Mouse (Mus musculus) CH12.LX (cell line): ENCODE results near the gene Fam171a1. TPM values are rescaled to one million over a fixed set of nuclear protein-coding genes. Genes with fewer than 3 reads are reported as not detected.

ENCODE experiments used
- DNase-seq: peaks from one replicate; pipeline ENCODE4 v3.0.0-alpha.2; 2013; ENCODE audit errors: extremely low read depth
- H3K27ac ChIP-seq: 2 replicates; pipeline ENCODE4 v1.5.1; 2012; ENCODE audit warnings: low read depth, mild to moderate bottlenecking, control low read depth, moderate library complexity; ENCODE audit not compliant: insufficient read depth
- H3K27me3 ChIP-seq: replicated peaks from 2 replicates; pipeline ENCODE3; 2012; ENCODE audit warnings: inconsistent platforms
- H3K36me3 ChIP-seq, 2 experiments: replicated peaks in 1 of 2; 2 replicates each; pipeline versions ENCODE3 to v1.6.1; 2012; ENCODE audit warnings: inconsistent platforms in 1 of 2, low read length in 1 of 2, mild to moderate bottlenecking in 1 of 2, mixed read lengths in 1 of 2, moderate library complexity in 1 of 2; ENCODE audit not compliant: control insufficient read depth in 1 of 2, insufficient read depth in 1 of 2
- H3K4me1 ChIP-seq, 2 experiments: 2 replicates each; pipeline ENCODE4 v1.6.1; 2012; ENCODE audit warnings: inconsistent platforms in 1 of 2, moderate library complexity in 1 of 2; ENCODE audit not compliant: insufficient read depth in 2 of 2, control insufficient read depth in 1 of 2
- H3K4me2 ChIP-seq: 2 replicates; pipeline ENCODE4 v1.6.1; 2012; ENCODE audit warnings: low read depth, mild to moderate bottlenecking, control low read depth; ENCODE audit not compliant: poor library complexity, insufficient read depth, severe bottlenecking
- H3K4me3 ChIP-seq, 3 experiments: fragments of 150-350 bp in 1 of 3; sonication (generic) in 1 of 3; replicated peaks in 1 of 3; 2 replicates each; pipeline versions ENCODE3 to v1.5.1; 2011 to 2012; ENCODE audit warnings: low read depth in 2 of 3, low read length in 2 of 3, mild to moderate bottlenecking in 2 of 3, moderate library complexity in 2 of 3, control low read depth in 1 of 3, improper control_type of control experiment in 1 of 3, inconsistent platforms in 1 of 3, mixed read lengths in 1 of 3; ENCODE audit not compliant: poor library complexity in 1 of 3
- H3K79me2 ChIP-seq: replicated peaks from 2 replicates; pipeline ENCODE4 v1.6.1; 2012; ENCODE audit warnings: mild to moderate bottlenecking, moderate library complexity; ENCODE audit not compliant: control insufficient read depth, poor library complexity, insufficient read depth, severe bottlenecking; ENCODE audit errors: extremely low read depth
- H3K9ac ChIP-seq: 2 replicates; pipeline ENCODE4 v1.6.1; 2012; ENCODE audit warnings: low read depth, mild to moderate bottlenecking, control low read depth, moderate library complexity; ENCODE audit not compliant: insufficient read depth
- H3K9me3 ChIP-seq: replicated peaks from 2 replicates; pipeline ENCODE3; 2012; ENCODE audit warnings: low read length, inconsistent platforms, mixed read lengths
- BHLHE40 ChIP-seq: IDR thresholded peaks from 2 replicates; pipeline ENCODE4 v1.6.1; 2011; ENCODE audit warnings: mild to moderate bottlenecking, low read depth, low read length, improper control_type of control experiment
- CHD1 ChIP-seq: IDR thresholded peaks from 2 replicates; pipeline ENCODE4 v1.6.1; 2012; ENCODE audit warnings: low read depth, low read length, improper control_type of control experiment, inconsistent platforms
- CHD2 ChIP-seq: IDR thresholded peaks from 2 replicates; pipeline ENCODE4 v1.6.1; 2011; ENCODE audit warnings: low read length, improper control_type of control experiment
- CTCF ChIP-seq, 2 experiments: IDR thresholded peaks in 1 of 2; conservative IDR thresholded peaks in 1 of 2; 2 replicates each; pipeline ENCODE4 v1.5.1; 2011 to 2012; ENCODE audit warnings: low read depth in 2 of 2, low read length in 2 of 2, improper control_type of control experiment in 1 of 2, inconsistent platforms in 1 of 2, mild to moderate bottlenecking in 1 of 2, moderate library complexity in 1 of 2
- ELF1 ChIP-seq: IDR thresholded peaks from 2 replicates; pipeline ENCODE4 v1.6.1; 2014; ENCODE audit warnings: low read depth, mild to moderate bottlenecking, inconsistent platforms, low read length, improper control_type of control experiment
- EP300 ChIP-seq: IDR thresholded peaks from 2 replicates; pipeline ENCODE4 v1.6.1; 2011; ENCODE audit warnings: low read length, improper control_type of control experiment
- ETS1 ChIP-seq: conservative IDR thresholded peaks from 2 replicates; pipeline ENCODE4 v1.6.1; 2012; ENCODE audit warnings: low read depth, mild to moderate bottlenecking, inconsistent platforms, low read length, improper control_type of control experiment, moderate library complexity
- HCFC1 ChIP-seq: IDR thresholded peaks from 2 replicates; pipeline ENCODE4 v1.6.1; 2012; ENCODE audit warnings: low read depth, mild to moderate bottlenecking, inconsistent platforms, low read length, improper control_type of control experiment
- IRF4 ChIP-seq: IDR thresholded peaks from 2 replicates; pipeline ENCODE4 v1.6.1; 2014; ENCODE audit warnings: low read depth, mild to moderate bottlenecking, inconsistent platforms, low read length, improper control_type of control experiment
- MAX ChIP-seq: IDR thresholded peaks from 2 replicates; pipeline ENCODE4 v1.6.1; 2011; ENCODE audit warnings: low read length, improper control_type of control experiment
- MEF2A ChIP-seq: IDR thresholded peaks from 2 replicates; pipeline ENCODE4 v1.6.1; 2014; ENCODE audit warnings: low read depth, mild to moderate bottlenecking, inconsistent platforms, low read length, improper control_type of control experiment, borderline replicate concordance
- MXI1 ChIP-seq: IDR thresholded peaks from 2 replicates; pipeline ENCODE4 v1.6.1; 2011; ENCODE audit warnings: mild to moderate bottlenecking, low read depth, low read length, improper control_type of control experiment
- NELFE ChIP-seq: IDR thresholded peaks from 2 replicates; pipeline ENCODE4 v1.6.1; 2011; ENCODE audit warnings: low read depth, low read length, improper control_type of control experiment
- POLR2A ChIP-seq: IDR thresholded peaks from 2 replicates; pipeline ENCODE4 v1.6.1; 2011; ENCODE audit warnings: low read depth, mild to moderate bottlenecking, improper control_type of control experiment, low read length
- RAD21 ChIP-seq: IDR thresholded peaks from 2 replicates; pipeline ENCODE4 v1.6.1; 2011; ENCODE audit warnings: low read depth, mild to moderate bottlenecking, low read length, improper control_type of control experiment, moderate library complexity
- RCOR1 ChIP-seq: conservative IDR thresholded peaks from 2 replicates; pipeline ENCODE4 v1.6.1; 2012; ENCODE audit warnings: low read depth, mild to moderate bottlenecking, inconsistent platforms, low read length, improper control_type of control experiment
- SIN3A ChIP-seq: IDR thresholded peaks from 2 replicates; pipeline ENCODE4 v1.6.1; 2012; ENCODE audit warnings: low read length, improper control_type of control experiment, inconsistent platforms
- SMC3 ChIP-seq: IDR thresholded peaks from 2 replicates; pipeline ENCODE4 v1.6.1; 2011; ENCODE audit warnings: low read depth, low read length, improper control_type of control experiment
- USF1 ChIP-seq: IDR thresholded peaks from 2 replicates; pipeline ENCODE4 v1.6.1; 2014; ENCODE audit warnings: low read depth, mild to moderate bottlenecking, inconsistent platforms, low read length, improper control_type of control experiment
- USF2 ChIP-seq: conservative IDR thresholded peaks from 2 replicates; pipeline ENCODE4 v1.6.1; 2011; ENCODE audit warnings: low read depth, low read length, improper control_type of control experiment
- ZNF384 ChIP-seq: IDR thresholded peaks from 2 replicates; pipeline ENCODE4 v1.6.1; 2012; ENCODE audit warnings: low read depth, low read length, improper control_type of control experiment, inconsistent platforms
- dilution Hi-C: fragments of 300-500 bp; cut with MboI; formaldehyde crosslinking; loops from 2 replicates; pipeline ENCODE4 v1.14.3; 2020; ENCODE audit warnings: low sequenced_read_pairs; ENCODE audit not compliant: extremely low pct_unique_long_range_greater_than_20kb, extremely low pct_ligation_motif_present
- in situ Hi-C: fragments of 300-500 bp; cut with MboI; formaldehyde crosslinking; loops from 3 replicates; pipeline ENCODE4 v1.14.3; 2019; ENCODE audit warnings: low sequenced_read_pairs, low pct_ligation_motif_present, low pct_unique_long_range_greater_than_20kb, mixed read lengths
- polyA plus RNA-seq: library from polyadenylated mRNA; unstranded; fragments of >175 nt; gene quantifications from 2 replicates; pipeline ENCODE4 v1.2.1, GENCODE M21; 2012; ENCODE audit warnings: low read depth; ENCODE audit not compliant: insufficient read length
- total RNA-seq, 2 experiments: library from RNA; depleted of rRNA; stranded (reverse); fragments of 300-350 nt in 1 of 2; fragments of >200 nt in 1 of 2; gene quantifications; 2 replicates each; pipeline ENCODE4 v1.2.3; 2012 to 2014

Fam171a1 gene
- total and polyA plus RNA-seq, 3 experiments = 0.59 to 3.2 (median 1.8) TPM

GRCm38 (mm10) chr2:3185335-3185734 is 71.3 kb downstream of the Fam171a1 start:
- Histone ChIP-seq H3K4me1 (no peaks in the 10 kb centered on the region), H3K36me3 (no peaks in the 10 kb centered on the region), H3K4me2 (no peak overlapping the region), H3K9ac (no peak overlapping the region), H3K4me3 (peak overlapping the region in 1 of 3 experiments; percentile 20), H3K27me3 (no peaks in the 10 kb centered on the region), H3K27ac (no peak overlapping the region)
- dilution Hi-C loops (no loop called here), in situ Hi-C loops (no loop called here)
- DNase-seq = peak; percentile 26
- TF ChIP-seq HCFC1 (peak; percentile 22), SMC3 (peak; percentile 31; the same call in 1 of the 2 replicates), IRF4 (no peak), CTCF (conservative IDR thresholded peaks at IDR 0.05 in 1 of 2, IDR thresholded peaks at IDR 0.05 in 1 of 2; ENCODE audit: low read depth in 2 of 2, low read length in 2 of 2) (peak; percentile 9 to 57; a peak in 2 of 4 replicates), RAD21 (peak; percentile 20)
- TF ChIP-seq, all 38 proteins: peak for 4
- H3K9me3 ChIP-seq = no peaks in the 10 kb centered on the region
- no peaks in the 10 kb centered on the region for H3K79me2 ChIP-seq

- Histone ChIP-seq H3K79me2 (no peaks in the 10 kb centered on the region), H3K27ac (no peak overlapping the region), H3K9ac (no peak overlapping the region), H3K27me3 (no peaks in the 10 kb centered on the region), H3K4me2 (no peak overlapping the region), H3K4me3 (no peak overlapping the region), H3K9me3 (no peaks in the 10 kb centered on the region), H3K4me1 (no peaks in the 10 kb centered on the region), H3K36me3 (no peaks in the 10 kb centered on the region)
- dilution Hi-C loops (no loop called here), in situ Hi-C loops (no loop called here)
- no peak for DNase-seq
- TF ChIP-seq MEF2A (no peak), ZNF384 (no peak), ELF1 (no peak), CHD1 (no peak), ETS1 (no peak), SIN3A (no peak), USF1 (no peak), MAX (no peak), CTCF (conservative IDR thresholded peaks at IDR 0.05 in 1 of 2, IDR thresholded peaks at IDR 0.05 in 1 of 2; ENCODE audit: low read depth in 2 of 2, low read length in 2 of 2) (no peak), HCFC1 (no peak), EP300 (no peak), MXI1 (no peak), NELFE (no peak), BHLHE40 (no peak), CHD2 (no peak), RCOR1 (no peak), RAD21 (no peak), POLR2A (no peak), USF2 (no peak)
Measured at GRCm38 (mm10) chr2:3188745-3189475, 74.9 kb downstream of the Fam171a1 start.
